Mouse (Mus musculus) midbrain, embryonic 16.5 days (tissue): Measurements from ENCODE around the gene Phf1. TPM values are rescaled to one million over a fixed set of nuclear protein-coding genes. Genes with fewer than 3 reads are reported as not detected.

Source experiments
- ATAC-seq: fragments of 200-750 bp; cut with Nextera tagmentation; 2 replicates; pipeline ENCODE4 v1.8.0; 2017; ENCODE audit warnings: moderate TSS enrichment
- H3K27ac ChIP-seq: fragments of 300-500 bp; sonication (generic); 2 replicates; pipeline ENCODE4 v1.5.1; 2014; ENCODE audit warnings: mild to moderate bottlenecking, low read length, mixed read lengths
- H3K27me3 ChIP-seq: fragments of 300-500 bp; sonication (generic); 2 replicates; pipeline ENCODE4 v1.6.1; 2014; ENCODE audit warnings: low read depth, low read length, mixed read lengths; ENCODE audit not compliant: control insufficient read depth, insufficient read depth
- H3K36me3 ChIP-seq: fragments of 300-500 bp; sonication (generic); 2 replicates; pipeline ENCODE4 v1.6.1; 2014; ENCODE audit warnings: mild to moderate bottlenecking, low read length, moderate library complexity, mixed read lengths; ENCODE audit not compliant: control insufficient read depth, insufficient read depth
- H3K4me1 ChIP-seq: fragments of 300-500 bp; sonication (generic); 2 replicates; pipeline ENCODE4 v1.6.1; 2014; ENCODE audit warnings: mild to moderate bottlenecking, low read length, mixed read lengths; ENCODE audit not compliant: control insufficient read depth, insufficient read depth
- H3K4me2 ChIP-seq: fragments of 300-500 bp; sonication (generic); 2 replicates; pipeline ENCODE4 v1.6.1; 2014; ENCODE audit warnings: mild to moderate bottlenecking, low read length, mixed read lengths
- H3K4me3 ChIP-seq: fragments of 300-500 bp; sonication (generic); 2 replicates; pipeline ENCODE4 v1.5.1; 2014; ENCODE audit warnings: low read depth, mild to moderate bottlenecking, low read length, moderate library complexity, mixed read lengths
- H3K9ac ChIP-seq: fragments of 300-500 bp; sonication (generic); 2 replicates; pipeline ENCODE4 v1.6.1; 2014; ENCODE audit warnings: low read depth, low read length, mixed read lengths
- H3K9me3 ChIP-seq: fragments of 300-500 bp; sonication (generic); replicated peaks from 2 replicates; pipeline ENCODE4 v1.6.1; 2014; ENCODE audit warnings: mild to moderate bottlenecking, low read length, mixed read lengths; ENCODE audit not compliant: control insufficient read depth, poor library complexity, severe bottlenecking
- WGBS: fragments of 180-500 bp; shearing (Covaris S2); extraction: QIAGEN DNeasy Blood & Tissue Kit; methylation state at CpG from one replicate; pipeline ENCODE4 v1.1.7; 2014; 5-methylcytosine and 5-hydroxymethylcytosine counted together
- polyA plus RNA-seq: library from polyadenylated mRNA; unstranded; fragments of >200 nt; fragmentation: Nextera tagmentation; extraction: Ambion mirVana; gene quantifications from 2 replicates; pipeline ENCODE4 v1.2.1, GENCODE M21; 2015

Phf1 gene
- 24.5 and 28.0 TPM in 2 replicates for polyA plus RNA-seq

DNA sequence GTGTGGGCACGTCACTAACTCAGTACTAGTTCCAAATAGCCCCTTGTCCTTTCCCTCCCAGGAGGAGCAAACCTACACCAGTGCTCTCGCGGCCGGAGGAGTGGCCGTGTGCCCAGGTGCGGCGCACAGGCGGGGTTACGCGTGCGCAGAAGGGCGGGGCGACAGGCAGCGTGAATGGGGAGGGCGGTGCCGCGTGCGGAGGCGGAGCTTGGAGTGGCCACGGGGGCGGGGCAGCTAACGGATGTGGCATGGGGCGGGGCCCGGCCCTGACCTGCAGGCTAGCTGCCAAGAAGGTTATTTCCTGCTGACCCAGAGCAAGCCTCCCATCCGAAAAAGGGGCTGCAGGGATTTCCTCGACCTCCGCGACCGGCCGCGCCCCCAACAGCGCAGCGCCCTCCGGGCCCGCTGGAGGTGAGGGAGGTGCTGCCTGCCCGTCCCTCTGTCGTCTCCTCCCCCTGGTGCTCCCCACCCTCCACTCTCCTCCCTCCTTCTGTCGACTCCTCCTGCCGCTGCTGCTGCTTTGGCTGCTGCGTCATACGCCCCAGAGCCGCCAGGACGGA lies at the start of gene Phf1:
TSS of gene Phf1 (plus strand) at position 214 of the 560 bp plus-strand sequence.
- H3K27me3 ChIP-seq: no peaks in the 10 kb centered on the region
- peaks cover 16% of the 10 kb centered on the region for H3K4me1 ChIP-seq
- peak within 1 kb of the TSS; percentile 87 for H3K27ac ChIP-seq
- peak within 1 kb of the TSS; percentile 56 for H3K4me3 ChIP-seq
- WGBS: 1% methylated on average over 42 of the region's 43 CpGs
- peak within 1 kb of the TSS; percentile 81 for H3K9ac ChIP-seq
- ATAC-seq: peak; percentile 77
- H3K36me3 ChIP-seq: peaks cover 17% of the 10 kb centered on the region
- no peaks in the 10 kb centered on the region for H3K9me3 ChIP-seq
- peak within 1 kb of the TSS; percentile 71 for H3K4me2 ChIP-seq

DNA sequence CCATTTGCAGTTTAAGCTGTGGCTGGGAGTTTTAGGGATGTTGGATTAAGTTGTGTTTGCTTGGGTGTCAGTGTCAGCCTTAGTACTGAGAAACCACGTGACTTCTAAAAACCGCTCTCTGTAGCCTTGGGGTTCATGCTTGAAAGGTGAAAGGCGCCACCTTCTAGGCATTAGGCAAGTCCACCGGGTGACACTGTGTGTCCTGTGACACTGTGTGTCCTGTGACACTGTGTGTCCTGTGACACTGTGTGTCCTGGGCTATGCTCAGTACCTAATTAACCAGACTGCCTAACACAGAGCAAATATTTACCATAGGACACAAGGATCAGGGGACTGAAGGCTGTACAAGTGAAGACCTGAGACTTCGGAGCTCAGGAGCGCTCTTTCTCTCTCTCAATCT lies 49.3 kb upstream of the Phf1 start:
- no peak overlapping the region for H3K4me3 ChIP-seq
- H3K36me3 ChIP-seq: no peaks in the 10 kb centered on the region
- H3K4me2 ChIP-seq: no peak overlapping the region
- H3K4me1 ChIP-seq: peaks cover 16% of the 10 kb centered on the region
- no peak overlapping the region for H3K9ac ChIP-seq
- H3K9me3 ChIP-seq: no peaks in the 10 kb centered on the region; the same call in 1 of the 2 replicates
- WGBS: 75% methylated on average over 6 of the region's 6 CpGs
- no peak for ATAC-seq
- peaks cover 4% of the 10 kb centered on the region; the same call in 1 of the 2 replicates for H3K27me3 ChIP-seq
- no peak overlapping the region for H3K27ac ChIP-seq

DNA sequence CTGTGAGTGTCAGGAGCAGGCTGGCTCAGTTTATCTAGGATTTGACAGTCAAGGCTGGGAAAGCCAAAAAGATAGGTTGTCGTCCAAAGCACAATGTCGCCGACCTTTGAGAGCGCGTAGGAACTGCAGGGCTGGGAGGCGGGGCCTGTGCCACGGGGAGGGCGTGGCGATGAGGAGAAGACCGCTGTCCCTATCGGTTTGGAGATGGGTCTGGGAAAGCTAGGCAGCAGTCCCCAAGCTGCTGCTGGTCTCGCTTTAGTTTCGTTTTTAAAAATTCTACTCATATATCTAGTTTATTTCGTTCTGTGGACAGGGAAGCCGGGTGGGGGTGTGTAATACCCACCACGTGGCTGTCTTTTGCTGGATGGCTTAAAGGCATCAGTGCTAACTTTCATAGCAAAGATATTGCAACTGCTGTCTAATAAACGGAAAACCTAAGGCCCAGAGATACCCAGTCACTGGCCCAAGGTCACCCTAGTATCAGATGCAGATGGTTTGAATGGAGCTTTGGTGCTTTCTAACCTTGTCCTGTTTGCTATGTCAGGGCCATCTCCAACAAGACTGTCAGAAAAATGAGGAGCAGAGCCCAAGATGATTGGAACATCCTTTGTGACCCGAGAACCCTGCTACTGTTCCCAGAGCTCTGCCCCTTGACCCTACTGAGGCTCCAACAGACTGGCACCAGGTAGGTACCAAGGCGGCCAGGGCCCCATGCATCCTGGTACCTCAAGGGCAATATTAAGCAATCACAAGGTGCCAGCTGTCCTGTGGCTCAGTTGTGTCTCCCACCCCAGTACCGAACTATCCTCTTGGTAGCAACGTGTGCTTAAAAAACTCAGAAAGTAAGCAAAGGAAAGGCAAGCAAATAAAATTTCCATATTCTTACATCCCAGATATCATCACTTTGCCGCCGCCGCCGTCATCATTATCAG lies 47.6 kb upstream of the Phf1 start:
- no peaks in the 10 kb centered on the region for H3K36me3 ChIP-seq
- no peaks in the 10 kb centered on the region for H3K9me3 ChIP-seq
- H3K27ac ChIP-seq: no peak overlapping the region
- peaks cover 16% of the 10 kb centered on the region for H3K4me1 ChIP-seq
- H3K4me2 ChIP-seq: peak overlapping the region; percentile 65
- no peak for ATAC-seq
- peaks cover 4% of the 10 kb centered on the region; the same call in 1 of the 2 replicates for H3K27me3 ChIP-seq
- H3K9ac ChIP-seq: peak overlapping the region; percentile 10
- peak overlapping the region; percentile 39 for H3K4me3 ChIP-seq
- WGBS: 24% methylated on average over 25 of the region's 25 CpGs

DNA sequence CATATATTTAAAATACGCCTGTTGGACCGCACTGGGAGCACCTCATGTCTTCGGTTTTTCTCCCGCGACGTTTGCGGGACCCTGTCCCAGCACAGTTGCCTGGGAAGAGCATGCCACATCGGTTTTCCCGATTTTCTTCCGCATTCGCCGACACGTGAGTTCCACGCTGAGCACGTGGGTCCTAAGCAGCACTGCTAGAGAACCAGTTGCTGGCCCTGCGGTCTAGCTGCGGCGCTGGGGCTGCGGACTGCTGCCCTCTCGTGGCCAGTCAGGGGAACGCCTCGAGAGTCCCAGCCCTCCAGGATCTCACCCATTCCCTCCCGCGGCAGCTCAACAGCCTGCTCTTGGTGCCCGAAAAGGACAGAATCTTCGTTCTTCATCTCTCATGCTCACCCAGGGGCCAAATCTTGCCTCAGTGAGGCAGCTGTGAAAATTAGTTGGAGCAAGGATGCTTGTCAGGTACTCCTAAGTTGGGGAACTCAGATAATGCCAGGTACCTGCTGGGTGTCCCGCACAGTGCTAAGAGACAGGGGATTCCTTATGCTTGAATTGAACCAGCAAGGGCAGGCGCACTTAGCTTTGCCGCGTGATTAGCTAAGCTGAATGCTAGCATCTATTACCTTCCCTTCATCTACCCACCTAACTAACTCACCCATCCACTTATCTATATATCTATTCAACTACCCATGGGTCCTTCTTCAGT lies 46.7 kb upstream of the Phf1 start:
- WGBS: 9% methylated on average over 30 of the region's 30 CpGs
- H3K4me3 ChIP-seq: peak overlapping the region; percentile 39
- H3K4me1 ChIP-seq: peaks cover 16% of the 10 kb centered on the region

DNA sequence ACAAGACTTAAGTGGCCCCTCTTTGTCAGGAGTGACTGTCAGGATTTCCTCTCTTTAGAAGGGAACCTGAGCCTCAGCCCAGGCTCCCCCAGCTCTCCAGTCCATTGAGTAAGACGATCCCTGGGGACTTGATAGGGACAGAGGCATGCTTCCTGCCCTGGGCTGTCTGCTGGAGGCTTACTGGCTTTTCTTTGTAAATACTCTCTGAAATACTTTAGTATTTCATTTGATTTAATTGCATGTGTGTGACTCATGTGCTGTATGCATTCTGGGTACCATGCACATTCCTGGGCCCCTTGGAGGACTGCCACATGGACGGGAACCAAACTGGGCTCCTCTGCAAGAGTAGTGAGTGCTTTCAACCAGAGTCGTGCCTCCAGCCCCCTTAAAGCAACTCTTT lies 44.9 kb upstream of the Phf1 start:
- 40% methylated on average over 3 of the region's 3 CpGs for WGBS
- Histone ChIP-seq H3K9ac (no peak overlapping the region), H3K9me3 (no peaks in the 10 kb centered on the region), H3K4me3 (no peak overlapping the region), H3K4me1 (peaks cover 19% of the 10 kb centered on the region), H3K4me2 (no peak overlapping the region), H3K27ac (no peak overlapping the region), H3K27me3 (peaks cover 4% of the 10 kb centered on the region; the same call in 1 of the 2 replicates), H3K36me3 (no peaks in the 10 kb centered on the region)
- ATAC-seq: no peak

More for the DNA sequence above, 46.7 kb upstream of the Phf1 start:
- Histone ChIP-seq H3K4me2 (peak overlapping the region; percentile 65), H3K27ac (no peak overlapping the region), H3K27me3 (peaks cover 4% of the 10 kb centered on the region; the same call in 1 of the 2 replicates), H3K9me3 (no peaks in the 10 kb centered on the region), H3K36me3 (no peaks in the 10 kb centered on the region), H3K9ac (peak overlapping the region; percentile 47)
- peak; percentile 94 for ATAC-seq

DNA sequence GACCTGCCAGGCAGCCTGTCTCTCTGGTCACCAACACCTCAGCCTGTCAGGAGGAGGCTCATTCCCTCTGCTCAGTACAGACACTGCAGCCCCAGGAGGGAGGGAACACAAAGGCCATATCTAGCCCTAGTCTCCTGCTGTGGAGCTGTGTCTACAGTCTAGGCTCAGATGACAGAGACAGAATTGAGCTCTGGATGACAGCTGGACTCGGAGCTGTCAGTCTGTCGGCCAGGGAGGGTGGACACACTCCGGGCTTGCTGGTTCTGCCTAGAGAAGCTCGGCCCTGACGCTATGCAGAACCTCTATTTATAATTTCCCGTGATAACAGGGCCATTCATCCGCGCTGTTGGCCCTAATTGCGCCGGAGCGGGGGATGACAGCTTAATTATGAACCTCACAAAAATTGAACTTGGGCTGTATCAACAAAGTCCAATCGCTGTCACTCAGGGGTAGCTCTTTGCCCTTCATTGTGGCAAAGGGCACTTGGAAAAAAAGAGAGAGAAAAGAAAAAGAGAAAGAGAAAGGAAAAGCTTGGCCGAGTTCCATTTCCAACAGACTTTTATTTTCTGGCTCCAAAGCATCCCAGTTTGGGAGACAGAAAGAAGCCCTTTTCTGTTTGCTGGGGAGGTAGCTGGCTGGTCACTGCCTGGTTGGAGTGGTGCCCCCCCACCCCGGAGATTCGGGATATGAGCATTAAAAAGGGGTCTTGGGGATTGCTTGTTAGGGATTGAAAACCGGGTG lies 40.0 kb upstream of the Phf1 start:
- ATAC-seq: no peak
- Histone ChIP-seq H3K36me3 (no peaks in the 10 kb centered on the region), H3K27ac (no peak overlapping the region), H3K4me1 (peaks cover 2% of the 10 kb centered on the region), H3K9ac (0 out of 2 replicates have a peak overlapping the region, but pooled peaks have one; percentile 5), H3K4me3 (no peak overlapping the region), H3K27me3 (no peaks in the 10 kb centered on the region; the same call in 1 of the 2 replicates), H3K4me2 (no peak overlapping the region), H3K9me3 (no peaks in the 10 kb centered on the region)
- WGBS: 32% methylated on average over 16 of the region's 16 CpGs

DNA sequence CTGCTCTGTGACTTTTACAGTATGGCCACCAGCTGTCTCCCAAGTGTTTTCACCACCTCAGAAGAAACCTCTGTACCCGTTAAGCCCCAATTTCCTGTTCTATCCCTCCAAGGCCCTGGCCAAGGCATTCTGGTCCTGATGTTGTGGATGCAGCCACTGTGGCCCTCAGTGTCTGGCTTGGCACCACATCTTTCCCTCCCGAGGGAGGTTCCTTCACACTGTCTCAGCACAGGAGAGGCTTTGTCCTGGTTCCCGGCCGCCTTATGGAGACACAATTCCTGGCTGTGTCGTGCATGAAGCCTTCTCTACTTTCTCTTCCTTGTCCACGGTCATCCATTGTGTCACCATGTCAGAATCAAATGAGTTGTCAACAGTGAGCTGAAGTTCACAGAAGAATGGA lies 39.4 kb upstream of the Phf1 start:
- Histone ChIP-seq H3K9ac (no peak overlapping the region), H3K4me1 (peaks cover 2% of the 10 kb centered on the region), H3K27me3 (no peaks in the 10 kb centered on the region; the same call in 1 of the 2 replicates), H3K4me3 (no peak overlapping the region), H3K27ac (no peak overlapping the region), H3K36me3 (no peaks in the 10 kb centered on the region), H3K4me2 (no peak overlapping the region), H3K9me3 (no peaks in the 10 kb centered on the region)
- no peak for ATAC-seq
- WGBS: 47% methylated on average over 6 of the region's 6 CpGs

DNA sequence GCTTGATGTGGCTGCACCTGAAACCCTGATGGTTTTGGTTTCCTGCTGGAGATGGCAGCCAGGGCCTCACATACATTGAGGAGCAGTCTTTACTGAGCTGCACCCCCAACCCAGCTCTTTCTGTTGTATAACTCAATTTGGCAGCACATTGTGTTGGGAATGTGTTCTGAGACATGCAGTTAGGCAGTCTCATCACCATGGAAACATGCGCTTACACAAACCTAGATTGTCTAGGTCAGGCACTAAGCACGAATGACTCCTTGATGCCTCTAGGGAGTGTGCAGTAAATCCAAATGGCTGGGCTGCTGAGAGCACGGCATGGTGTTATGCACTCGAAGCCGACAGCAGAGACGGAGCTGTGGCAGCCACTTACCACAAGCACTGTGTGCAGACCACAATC lies 38.5 kb upstream of the Phf1 start:
- H3K4me1 ChIP-seq: peaks cover 2% of the 10 kb centered on the region
- WGBS: 68% methylated on average over 6 of the region's 6 CpGs
- H3K9ac ChIP-seq: no peak overlapping the region
- no peaks in the 10 kb centered on the region for H3K9me3 ChIP-seq
- no peak overlapping the region for H3K27ac ChIP-seq
- no peaks in the 10 kb centered on the region for H3K27me3 ChIP-seq
- no peak overlapping the region for H3K4me2 ChIP-seq
- H3K4me3 ChIP-seq: no peak overlapping the region
- no peak for ATAC-seq
- no peaks in the 10 kb centered on the region for H3K36me3 ChIP-seq
